Mouse (Mus musculus) kidney, adult 11 months (tissue): Measurements from ENCODE around the gene Tcf20.

Experiments used
- DNase-seq: peaks from one replicate; pipeline ENCODE4 v3.0.0; 2022

The Tcf20 gene

GRCm38 (mm10) chr15:82987732-82988112, at the start of gene Tcf20:
TSS of gene Tcf20 (minus strand) at chr15:82987872.
- peak; percentile 86 for DNase-seq

- peak; percentile 19 for DNase-seq
Measured at GRCm38 (mm10) chr15:83036900-83037519, 49.3 kb upstream of the Tcf20 start.

DNA sequence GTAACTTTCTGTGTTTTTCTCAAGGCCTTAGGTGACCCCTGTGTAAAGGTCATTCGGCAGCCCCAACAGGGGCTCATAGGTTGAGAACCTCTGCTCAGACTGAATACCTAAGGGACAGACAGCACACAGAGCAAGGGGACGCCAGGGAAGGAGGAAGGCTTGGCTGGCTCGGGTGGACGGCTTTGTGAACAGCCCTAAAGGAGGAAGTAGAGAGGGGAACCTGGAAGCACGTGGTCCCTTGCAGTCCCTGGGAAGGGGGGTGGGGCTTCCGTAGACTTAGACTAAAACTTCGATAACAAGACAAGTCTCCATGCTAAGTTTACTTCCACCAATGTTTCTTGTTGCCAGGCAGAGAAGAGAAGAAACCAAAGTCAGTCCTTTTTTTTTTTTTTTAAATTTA, 48.4 kb upstream of the Tcf20 start:
- no peak for DNase-seq

DNA sequence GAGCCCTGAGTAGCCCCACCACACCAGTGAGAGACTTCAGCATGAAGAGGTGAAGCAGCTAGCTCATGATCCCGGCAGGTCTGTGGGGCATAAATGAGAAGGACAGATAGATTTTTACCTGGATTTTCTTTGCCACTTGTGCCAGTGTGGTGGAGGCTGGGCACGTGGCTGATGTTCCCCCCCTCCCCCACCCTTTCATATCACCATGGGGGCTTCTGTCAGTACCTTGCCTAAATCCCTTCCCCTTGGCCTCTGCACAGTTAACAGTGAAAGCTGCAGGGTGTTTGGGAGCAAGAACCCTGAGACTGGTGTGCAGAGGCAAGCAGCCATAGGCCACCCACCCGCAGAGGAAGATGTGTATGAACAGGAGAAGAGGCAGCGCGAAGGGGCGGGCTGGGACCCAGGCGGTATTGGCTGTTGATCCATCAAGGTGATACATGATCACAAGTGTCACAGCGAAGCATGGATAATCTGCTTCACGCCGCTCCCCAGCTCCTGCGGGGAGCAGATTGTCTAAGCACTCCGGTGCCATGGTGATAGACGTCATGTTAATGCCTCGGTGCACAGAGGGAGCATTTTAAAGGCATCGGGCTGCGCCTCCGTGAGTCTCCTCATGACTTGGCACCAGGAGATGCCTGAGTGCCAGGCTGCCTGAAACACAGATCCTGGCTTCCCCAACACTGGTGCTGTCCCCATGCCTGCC, 46.8 kb upstream of the Tcf20 start:
- DNase-seq, result no peak

- no peak for DNase-seq
Measured at GRCm38 (mm10) chr15:83032981-83033541, 45.4 kb upstream of the Tcf20 start, which contains the start of gene Nfam1. TSS of gene Nfam1 (minus strand) at chr15:83033306.

- no peak for DNase-seq
Measured at GRCm38 (mm10) chr15:83030884-83031283, 43.2 kb upstream of the Tcf20 start.

GRCm38 (mm10) chr15:83029725-83030718, 42.4 kb upstream of the Tcf20 start:
- no peak for DNase-seq

- DNase-seq, result no peak
Measured at GRCm38 (mm10) chr15:83026129-83026528, 38.5 kb upstream of the Tcf20 start.

DNA sequence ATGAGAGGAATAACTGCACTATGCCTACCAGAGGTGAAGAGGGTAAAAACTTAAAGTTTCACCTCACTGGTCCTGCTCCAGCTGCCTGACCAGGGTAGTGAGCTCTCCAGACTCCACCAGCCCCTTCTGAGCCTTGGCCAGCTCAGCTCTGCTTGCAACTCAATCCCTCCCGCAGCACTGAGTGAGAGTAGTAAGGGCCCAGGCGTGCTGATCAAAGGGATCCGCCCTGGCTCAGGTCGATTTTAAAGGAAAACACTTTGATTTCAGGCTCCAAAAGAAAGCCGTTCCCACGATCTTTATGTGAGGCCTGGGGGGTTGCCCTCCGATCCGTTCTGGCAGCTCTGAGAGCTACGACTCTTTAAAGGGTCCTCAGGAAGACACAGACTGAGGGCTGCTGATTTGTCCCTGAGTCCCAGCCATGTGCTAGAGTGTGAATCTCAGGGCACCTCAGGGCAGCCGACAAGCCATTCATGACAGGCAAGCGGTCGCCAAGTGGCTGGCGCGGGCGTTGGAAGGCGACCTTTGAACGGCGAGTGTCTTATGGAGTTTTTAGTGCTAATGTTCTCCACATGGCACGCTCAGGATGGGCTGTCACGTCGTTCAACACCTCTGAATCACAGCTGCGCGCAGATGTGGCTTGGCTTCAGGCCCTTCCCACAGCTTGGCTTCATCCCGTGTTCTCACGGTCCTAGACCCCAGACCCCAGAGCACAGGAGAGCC, 37.5 kb upstream of the Tcf20 start:
- DNase-seq, result peak; percentile 40

DNA sequence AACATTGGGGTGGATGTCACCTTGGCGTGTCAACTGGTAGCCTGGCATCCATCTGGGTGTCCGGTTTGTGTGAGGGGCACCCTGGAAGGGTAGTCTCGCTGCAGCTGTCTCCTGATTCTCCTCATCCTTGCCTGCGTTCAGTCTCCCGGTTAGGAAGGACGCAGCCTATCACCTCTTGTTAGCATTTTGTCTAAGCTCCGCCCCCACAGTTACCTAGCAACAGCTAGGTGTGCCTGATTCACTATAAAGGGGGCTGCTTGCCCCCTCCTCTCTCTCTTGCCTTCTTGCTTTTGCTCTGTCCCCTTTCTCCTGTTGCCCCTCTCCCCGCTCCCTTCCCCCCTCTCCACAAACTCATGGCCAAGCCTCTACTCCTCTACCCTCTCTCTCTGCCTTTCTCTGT, 35.3 kb upstream of the Tcf20 start:
- no peak for DNase-seq

- DNase-seq, result no peak
Measured at GRCm38 (mm10) chr15:83010990-83011664, 23.5 kb upstream of the Tcf20 start.

GRCm38 (mm10) chr15:83010423-83010822, 22.8 kb upstream of the Tcf20 start:
- DNase-seq, result no peak

DNA sequence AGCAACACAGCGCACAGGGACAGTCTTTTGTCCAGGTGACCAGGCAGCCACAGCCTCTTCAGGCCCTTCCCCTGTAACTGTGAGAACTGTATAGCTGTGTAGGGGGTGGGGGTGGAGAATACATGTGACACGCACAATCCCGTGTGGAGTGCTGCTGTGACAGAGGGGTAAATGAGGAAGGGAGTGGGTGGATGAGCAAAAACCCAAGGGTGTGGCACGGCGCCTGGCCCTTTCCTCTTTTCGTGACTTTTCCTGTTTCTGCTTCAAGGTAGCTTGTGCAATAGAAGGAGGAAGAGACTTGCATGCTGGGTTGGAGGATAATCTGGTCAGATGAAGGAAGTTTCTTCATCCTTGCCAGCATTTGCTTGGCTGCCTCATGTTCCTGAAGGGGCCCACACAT, 21.9 kb upstream of the Tcf20 start:
- DNase-seq, result no peak

DNA sequence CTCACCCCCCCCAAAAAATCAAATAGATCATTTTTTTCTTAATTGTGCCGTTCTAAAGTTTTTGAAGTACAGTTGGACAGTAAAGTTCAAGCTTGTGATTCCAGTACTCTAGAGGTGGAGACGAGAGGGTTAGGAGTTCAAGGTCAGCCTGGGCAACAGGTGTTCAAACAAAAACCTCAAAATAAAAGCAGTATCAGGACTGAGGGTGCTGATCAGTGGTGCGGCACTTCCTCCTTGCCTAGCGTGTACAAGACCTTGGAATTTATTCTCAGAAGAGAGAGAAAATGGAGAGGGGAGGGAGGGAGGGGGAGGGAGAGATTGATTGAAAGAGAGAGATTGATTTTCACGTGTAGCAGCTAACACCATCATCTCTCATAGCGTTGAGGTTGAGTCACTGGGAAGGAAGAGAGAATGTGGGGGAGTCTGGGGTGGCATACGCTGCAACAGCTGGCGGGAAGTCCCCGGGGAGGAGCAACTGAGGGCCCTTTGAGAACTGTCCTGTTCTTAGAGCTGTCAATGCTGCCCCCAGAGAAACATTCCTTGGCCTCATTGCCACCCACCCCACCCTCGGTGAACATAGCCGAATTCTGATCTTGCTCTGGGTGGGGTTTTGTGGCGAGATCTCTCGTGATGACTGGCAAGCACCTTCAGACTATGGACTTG, 21.2 kb upstream of the Tcf20 start:
- DNase-seq, result no peak

GRCm38 (mm10) chr15:83007346-83007920, 19.8 kb upstream of the Tcf20 start:
- DNase-seq, result no peak

DNA sequence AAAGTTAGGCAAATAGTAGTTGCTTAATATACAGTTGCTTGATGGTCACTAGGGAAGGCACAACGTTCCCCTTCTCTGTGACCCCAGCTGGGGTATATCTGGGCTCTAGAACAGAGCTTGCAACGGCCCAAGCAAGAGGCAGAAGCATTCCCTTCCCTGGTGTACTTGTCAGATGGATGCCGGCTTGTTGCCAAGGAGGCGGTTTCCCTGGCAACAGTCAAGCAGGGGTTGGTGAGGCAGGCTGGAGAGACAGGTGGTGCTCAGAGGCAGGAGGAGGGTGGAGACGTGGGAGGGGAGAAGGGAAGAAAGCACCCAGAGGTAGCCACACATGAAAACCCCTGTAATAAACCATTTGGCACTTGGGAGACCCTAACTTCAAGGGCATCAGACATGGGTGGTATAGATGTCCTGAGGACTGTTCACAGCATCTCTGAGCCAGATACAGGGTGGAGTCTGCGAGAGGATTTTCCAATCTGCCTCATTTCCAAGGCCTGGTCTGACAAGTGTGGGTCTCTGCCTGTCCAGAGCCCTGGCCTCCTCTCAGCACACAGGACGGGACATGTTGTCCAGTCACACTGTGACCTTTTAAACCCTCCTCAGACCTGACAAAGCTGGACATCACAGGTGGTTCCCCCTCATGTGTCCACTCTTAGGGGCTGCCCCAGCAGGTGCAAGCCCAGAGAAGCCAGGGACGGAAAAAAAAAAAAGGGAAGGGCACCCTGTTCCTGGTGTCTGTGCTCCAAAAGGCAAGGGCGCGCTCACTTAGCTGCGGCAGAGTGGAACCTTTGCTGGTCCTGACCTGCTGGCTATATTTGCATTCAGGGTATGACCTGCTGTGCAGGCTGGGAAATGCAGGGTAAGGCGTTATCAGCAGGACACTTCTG, 15.2 kb upstream of the Tcf20 start:
- no peak for DNase-seq

DNA sequence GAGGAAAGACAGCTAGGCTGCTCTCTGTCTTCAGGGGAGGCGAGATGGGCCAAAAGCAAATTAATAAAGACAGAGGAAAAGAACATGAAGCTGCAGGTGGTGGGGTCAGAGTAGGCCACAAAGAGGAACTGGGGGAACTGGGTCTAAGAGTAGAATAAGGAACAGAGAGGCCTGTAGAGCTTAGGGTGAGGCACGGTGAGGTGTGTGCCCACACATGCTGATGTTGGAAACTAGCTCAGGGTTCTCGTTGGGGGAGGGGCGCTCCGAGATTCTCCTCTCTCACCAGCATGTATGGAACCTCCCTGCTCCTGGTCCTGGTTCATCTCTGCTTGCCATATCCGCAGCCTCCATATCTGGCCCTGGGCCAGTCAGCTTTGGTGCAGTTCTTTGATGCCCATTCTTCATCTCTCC, 11.1 kb upstream of the Tcf20 start:
- no peak for DNase-seq

DNA sequence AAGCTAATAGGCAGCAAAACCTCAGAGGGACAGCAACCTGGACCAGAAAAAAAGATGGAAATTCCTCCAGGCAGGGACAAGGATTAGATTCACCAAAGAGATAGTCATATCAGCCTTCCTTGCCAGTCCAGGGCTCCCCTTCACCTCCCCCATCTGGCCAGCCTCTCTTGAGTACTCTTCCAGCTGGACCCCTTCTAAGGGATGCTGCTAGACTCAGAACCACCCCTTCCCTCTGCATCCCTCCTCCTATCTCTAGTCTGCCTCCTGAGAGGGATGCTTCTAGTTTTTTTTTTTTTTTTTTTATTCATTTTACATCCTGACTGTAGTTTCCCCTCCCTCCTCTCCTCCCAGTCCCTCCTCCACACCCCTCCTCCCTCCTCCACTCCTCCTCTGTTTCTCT, 8.8 kb upstream of the Tcf20 start:
- DNase-seq, result no peak

GRCm38 (mm10) chr15:82995239-82995638, 7.6 kb upstream of the Tcf20 start:
- DNase-seq, result no peak

GRCm38 (mm10) chr15:82992911-82993310, 5.2 kb upstream of the Tcf20 start:
- DNase-seq, result no peak
